Mouse (Mus musculus): ENCODE measurements around the gene 1700020D05Rik. TPM values are rescaled to one million over a fixed set of nuclear protein-coding genes. Genes with fewer than 3 reads are reported as not detected.

The 1700020D05Rik gene
- 0.30 and 0.32 TPM in 2 replicates for polyA plus RNA-seq (2015; fragmentation: Nextera tagmentation; extraction: Ambion mirVana)

GRCm38 (mm10) chr19:5503687-5504086 lies at the start of gene 1700020D05Rik:
1700020D05Rik (minus strand) TSS chr19:5503787.
- ATAC-seq (replicated peaks; ENCODE audit: low FRiP score) = no peak
- no peaks in the 10 kb centered on the region for H3K9me3 ChIP-seq (replicated peaks)
- no peaks in the 10 kb centered on the region for H3K4me1 ChIP-seq
- 0 out of 2 replicates have a peak within 1 kb of the TSS, but pooled peaks have one; percentile 12 for H3K4me3 ChIP-seq (replicated peaks)
- no peaks in the 10 kb centered on the region for H3K27me3 ChIP-seq
- H3K36me3 ChIP-seq = no peaks in the 10 kb centered on the region
- no peak within 1 kb of the TSS for H3K27ac ChIP-seq
- H3K9ac ChIP-seq = no peak within 1 kb of the TSS
- 60% methylated on average over 17 of the region's 17 CpGs for whole genome bisulfite sequencing
- peak within 1 kb of the TSS; percentile 37; the same call in 1 of the 2 replicates for H3K4me2 ChIP-seq

GRCm38 (mm10) chr19:5547471-5548056 lies 44.0 kb upstream of the 1700020D05Rik start:
- Histone ChIP-seq H3K9me3 (replicated peaks) (no peaks in the 10 kb centered on the region), H3K27ac (0 out of 2 replicates have a peak overlapping the region, but pooled peaks have one; percentile 20), H3K4me3 (replicated peaks) (no peak overlapping the region), H3K4me1 (0 out of 2 replicates have a peak, but pooled peaks cover 6% of the 10 kb centered on the region), H3K27me3 (no peaks in the 10 kb centered on the region; the same call in 1 of the 2 replicates), H3K9ac (no peak overlapping the region), H3K36me3 (peaks cover 32% of the 10 kb centered on the region), H3K4me2 (no peak overlapping the region)
- WGBS = 75% methylated on average over 4 of the region's 4 CpGs
- no peak for ATAC-seq (replicated peaks; ENCODE audit: low FRiP score)

- Histone ChIP-seq H3K36me3 (no peaks in the 10 kb centered on the region), H3K9me3 (replicated peaks) (no peaks in the 10 kb centered on the region), H3K9ac (no peak overlapping the region), H3K4me1 (peaks cover 18% of the 10 kb centered on the region), H3K4me3 (replicated peaks) (no peak overlapping the region), H3K27ac (no peak overlapping the region), H3K27me3 (no peaks in the 10 kb centered on the region), H3K4me2 (no peak overlapping the region)
- 57% methylated on average over 11 of the region's 11 CpGs for WGBS
- ATAC-seq (replicated peaks; ENCODE audit: low FRiP score) = no peak
These were observed 40.4 kb upstream of the 1700020D05Rik start for GRCm38 (mm10) chr19:5544031-5544430.

- Histone ChIP-seq H3K36me3 (no peaks in the 10 kb centered on the region), H3K27ac (no peak overlapping the region), H3K4me2 (no peak overlapping the region), H3K9me3 (replicated peaks) (no peaks in the 10 kb centered on the region), H3K9ac (no peak overlapping the region), H3K4me3 (replicated peaks) (no peak overlapping the region), H3K27me3 (no peaks in the 10 kb centered on the region), H3K4me1 (peaks cover 24% of the 10 kb centered on the region)
- no peak for ATAC-seq (replicated peaks; ENCODE audit: low FRiP score)
- WGBS = 88% methylated on average over 9 of the region's 9 CpGs
These were observed 39.8 kb upstream of the 1700020D05Rik start for GRCm38 (mm10) chr19:5543362-5543761.

GRCm38 (mm10) chr19:5538786-5539185 lies 35.2 kb upstream of the 1700020D05Rik start:
- ATAC-seq (replicated peaks; ENCODE audit: low FRiP score) = 0 out of 2 replicates have a peak, but pooled peaks have one; percentile 33
- H3K4me3 ChIP-seq (replicated peaks) = no peak overlapping the region
- H3K4me2 ChIP-seq = no peak overlapping the region; the same call in 1 of the 2 replicates
- H3K9ac ChIP-seq = no peak overlapping the region
- peaks cover 22% of the 10 kb centered on the region for H3K4me1 ChIP-seq
- H3K36me3 ChIP-seq = no peaks in the 10 kb centered on the region
- no peaks in the 10 kb centered on the region for H3K27me3 ChIP-seq
- no peaks in the 10 kb centered on the region for H3K9me3 ChIP-seq (replicated peaks)
- 64% methylated on average over 8 of the region's 8 CpGs for WGBS
- H3K27ac ChIP-seq = peak overlapping the region; percentile 64

GRCm38 (mm10) chr19:5532520-5532919 lies 28.9 kb upstream of the 1700020D05Rik start:
- Histone ChIP-seq H3K27ac (no peak overlapping the region), H3K27me3 (no peaks in the 10 kb centered on the region), H3K9ac (no peak overlapping the region), H3K36me3 (no peaks in the 10 kb centered on the region), H3K4me2 (no peak overlapping the region), H3K9me3 (replicated peaks) (no peaks in the 10 kb centered on the region), H3K4me3 (replicated peaks) (no peak overlapping the region), H3K4me1 (peaks cover 17% of the 10 kb centered on the region)
- ATAC-seq (replicated peaks; ENCODE audit: low FRiP score) = no peak
- 73% methylated on average over 8 of the region's 8 CpGs for WGBS

GRCm38 (mm10) chr19:5530138-5530524 lies 26.5 kb upstream of the 1700020D05Rik start:
- peak overlapping the region; percentile 55 for H3K4me2 ChIP-seq
- H3K4me1 ChIP-seq = peaks cover 17% of the 10 kb centered on the region
- no peaks in the 10 kb centered on the region for H3K36me3 ChIP-seq
- WGBS = 46% methylated on average over 7 of the region's 7 CpGs
- peak overlapping the region; percentile 92 for H3K27ac ChIP-seq
- H3K4me3 ChIP-seq (replicated peaks) = no peak overlapping the region
- H3K9ac ChIP-seq = no peak overlapping the region
- no peak for ATAC-seq (replicated peaks; ENCODE audit: low FRiP score)
- H3K27me3 ChIP-seq = no peaks in the 10 kb centered on the region
- no peaks in the 10 kb centered on the region for H3K9me3 ChIP-seq (replicated peaks)

- Histone ChIP-seq H3K9me3 (replicated peaks) (no peaks in the 10 kb centered on the region), H3K36me3 (no peaks in the 10 kb centered on the region), H3K9ac (0 out of 2 replicates have a peak overlapping the region, but pooled peaks have one; percentile 25), H3K4me1 (peaks cover 17% of the 10 kb centered on the region), H3K27me3 (no peaks in the 10 kb centered on the region), H3K4me3 (replicated peaks) (peak overlapping the region; percentile 28), H3K4me2 (peak overlapping the region; percentile 55), H3K27ac (peak overlapping the region; percentile 92)
- ATAC-seq (replicated peaks; ENCODE audit: low FRiP score) = peak; percentile 97
- 9% methylated on average over 20 of the region's 20 CpGs for WGBS
These were observed 25.9 kb upstream of the 1700020D05Rik start for GRCm38 (mm10) chr19:5529325-5530137.

GRCm38 (mm10) chr19:5525204-5525603 lies 21.6 kb upstream of the 1700020D05Rik start:
- WGBS = 56% methylated on average over 5 of the region's 5 CpGs
- no peak for ATAC-seq (replicated peaks; ENCODE audit: low FRiP score)

GRCm38 (mm10) chr19:5518721-5519120 lies 15.1 kb upstream of the 1700020D05Rik start:
- 84% methylated on average over 3 of the region's 3 CpGs for WGBS
- no peaks in the 10 kb centered on the region for H3K4me1 ChIP-seq
- no peak overlapping the region for H3K4me2 ChIP-seq
- ATAC-seq (replicated peaks; ENCODE audit: low FRiP score) = no peak
- H3K9me3 ChIP-seq (replicated peaks) = no peaks in the 10 kb centered on the region
- H3K27ac ChIP-seq = no peak overlapping the region
- no peaks in the 10 kb centered on the region for H3K27me3 ChIP-seq
- no peaks in the 10 kb centered on the region for H3K36me3 ChIP-seq
- H3K9ac ChIP-seq = no peak overlapping the region
- H3K4me3 ChIP-seq (replicated peaks) = no peak overlapping the region

More at GRCm38 (mm10) chr19:5525204-5525603, 21.6 kb upstream of the 1700020D05Rik start:
- H3K4me1 ChIP-seq = peaks cover 14% of the 10 kb centered on the region
- no peak overlapping the region for H3K4me3 ChIP-seq (replicated peaks)
- H3K27ac ChIP-seq = no peak overlapping the region
- H3K9me3 ChIP-seq (replicated peaks) = no peaks in the 10 kb centered on the region
- H3K4me2 ChIP-seq = no peak overlapping the region
- no peak overlapping the region for H3K9ac ChIP-seq
- no peaks in the 10 kb centered on the region for H3K36me3 ChIP-seq
- no peaks in the 10 kb centered on the region for H3K27me3 ChIP-seq

GRCm38 (mm10) chr19:5516906-5517505 lies 13.4 kb upstream of the 1700020D05Rik start:
- H3K27me3 ChIP-seq = no peaks in the 10 kb centered on the region
- no peaks in the 10 kb centered on the region for H3K9me3 ChIP-seq (replicated peaks)
- no peaks in the 10 kb centered on the region for H3K36me3 ChIP-seq
- H3K4me1 ChIP-seq = peaks cover 7% of the 10 kb centered on the region
- no peak for ATAC-seq (replicated peaks; ENCODE audit: low FRiP score)
- H3K4me2 ChIP-seq = no peak overlapping the region
- no peak overlapping the region for H3K9ac ChIP-seq
- no peak overlapping the region for H3K27ac ChIP-seq
- H3K4me3 ChIP-seq (replicated peaks) = no peak overlapping the region
- 78% methylated on average over 8 of the region's 8 CpGs for WGBS

All from kidney, embryonic 15.5 days (tissue).